Mouse (Mus musculus) embryonic fibroblast, embryonic 13.5 days (primary cell): ENCODE measurements around the gene Kazn.

Experiments
- CTCF ChIP-seq: IDR thresholded peaks from 2 replicates; pipeline ENCODE4 v1.5.1; 2011; ENCODE audit warnings: mild to moderate bottlenecking, control low read depth, low read length, moderate library complexity, borderline replicate concordance; ENCODE audit not compliant: insufficient read depth
- POLR2A ChIP-seq: IDR thresholded peaks from 2 replicates; pipeline ENCODE4 v1.6.1; 2011; ENCODE audit warnings: low read depth, mild to moderate bottlenecking, control low read depth, low read length, moderate library complexity

GRCm38 (mm10) chr4:142052391-142053132, 186.6 kb downstream of the Kazn start:
- TF ChIP-seq CTCF: no peak
- no peak for TF ChIP-seq POLR2A
